Mouse (Mus musculus) adrenal gland, adult 8-10 months (tissue): ENCODE data around the gene Gm17662. TPM values are rescaled to one million over a fixed set of nuclear protein-coding genes. Genes with fewer than 3 reads are reported as not detected.

Experiments used
- DNase-seq: peaks from one replicate; pipeline ENCODE4 v3.0.0; 2022
- total RNA-seq, 4 experiments: library from RNA; stranded (reverse); gene quantifications; 2 replicates each; pipeline ENCODE4 v1.2.4; 2022

Gm17662 gene
- total RNA-seq, 4 experiments from 2014 or later: not detected

DNA sequence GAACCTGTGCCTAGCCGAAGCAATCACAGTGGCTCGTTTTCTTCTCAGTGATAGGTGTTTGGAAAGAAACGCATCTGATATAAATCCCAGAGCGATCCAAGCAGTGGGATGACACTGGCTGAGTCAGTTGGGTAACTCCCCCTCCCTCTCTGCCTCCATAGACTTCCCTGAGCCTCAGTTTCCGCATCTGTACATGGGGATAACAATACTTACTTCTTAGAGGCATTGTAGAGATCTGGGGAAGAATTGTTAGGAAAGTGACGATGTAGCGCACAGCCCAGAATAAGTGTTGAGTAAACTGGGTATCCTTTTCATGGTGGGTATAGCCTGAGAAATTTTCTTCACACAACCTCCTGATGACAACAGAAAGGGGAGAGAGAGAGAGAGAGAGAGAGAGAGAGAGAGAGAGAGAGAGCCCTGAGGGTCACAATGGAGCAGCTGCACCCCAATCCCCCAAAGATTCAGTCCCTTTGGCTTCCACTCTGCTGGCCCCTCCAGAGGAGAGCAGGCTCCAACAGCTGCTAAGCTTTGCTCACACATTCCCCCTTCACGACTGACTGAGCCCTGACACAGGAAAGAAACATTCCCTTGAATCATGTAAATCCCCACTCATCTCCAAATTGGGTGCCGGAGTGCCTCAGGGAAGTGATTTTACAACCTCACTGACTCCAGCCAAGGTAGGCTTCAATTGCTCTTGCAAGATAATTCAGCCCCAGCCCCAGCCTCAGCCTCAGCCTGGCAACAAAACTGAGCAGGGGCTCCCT lies 31.6 kb downstream of the Gm17662 start:
- DNase-seq: no peak

GRCm38 (mm10) chr4:104891708-104892107 lies 34.6 kb downstream of the Gm17662 start:
- no peak for DNase-seq

DNA sequence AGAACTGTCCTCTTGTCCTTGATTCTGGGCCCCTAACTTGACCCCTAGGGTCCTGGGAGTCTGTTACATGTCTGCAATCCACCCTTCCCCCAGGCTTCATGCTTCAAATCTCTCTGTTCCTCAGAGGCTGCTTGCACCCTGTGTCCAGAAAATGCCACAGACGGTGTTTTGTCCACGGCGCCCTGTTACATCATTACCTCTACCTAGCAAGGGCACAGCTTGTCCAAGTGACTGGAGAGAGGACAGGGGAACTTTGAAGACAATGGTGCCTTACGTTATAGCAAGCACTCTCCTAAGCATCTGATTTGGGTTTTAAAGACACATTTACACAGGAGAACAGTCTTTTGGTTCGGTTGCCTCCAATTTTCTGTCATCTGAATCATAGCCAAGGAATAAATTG lies 36.5 kb downstream of the Gm17662 start:
- DNase-seq: no peak

GRCm38 (mm10) chr4:104894004-104894734 lies 37.0 kb downstream of the Gm17662 start:
- peak; percentile 9 for DNase-seq

DNA sequence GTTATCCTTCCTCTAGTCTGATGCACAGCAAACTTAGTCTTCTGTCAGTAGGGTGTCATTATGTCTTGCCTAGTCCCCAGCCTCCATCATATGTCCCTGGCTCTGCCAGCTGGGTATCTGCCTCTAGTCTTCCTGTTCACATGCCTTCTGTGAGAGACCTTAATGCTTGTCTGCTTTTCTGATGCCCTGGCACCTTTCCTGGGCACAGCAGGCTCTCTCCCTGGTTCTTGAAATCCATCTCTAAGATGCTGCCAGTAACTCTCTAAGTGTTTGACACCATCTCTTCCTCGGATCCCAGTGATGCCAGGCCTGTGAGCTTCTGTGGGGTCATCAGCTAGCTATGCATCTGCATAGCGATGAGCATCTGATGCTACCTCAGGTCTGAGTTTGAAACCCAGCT lies 45.7 kb downstream of the Gm17662 start:
- DNase-seq: no peak

DNA sequence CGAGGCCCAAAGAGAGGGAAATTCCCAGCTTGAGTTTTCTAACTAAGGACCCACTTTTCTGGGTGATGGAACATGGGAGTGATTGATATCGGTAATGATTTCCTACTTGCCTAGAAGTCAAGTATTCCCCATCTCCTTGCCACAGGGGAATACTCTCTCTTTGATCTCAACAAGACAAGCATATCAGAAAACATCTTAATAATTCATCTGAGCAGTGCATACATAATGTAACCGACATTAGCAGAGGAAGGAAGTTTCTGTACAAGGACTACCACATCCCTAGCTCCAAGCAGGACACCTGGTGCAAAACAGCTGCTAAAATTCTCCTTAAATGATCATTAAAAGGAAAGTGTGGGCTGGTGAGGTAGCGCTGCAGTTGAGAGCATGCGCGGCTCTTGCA lies 47.9 kb downstream of the Gm17662 start:
- DNase-seq: no peak

Other genes starting within 250 kb of the Gm17662 start
- under 1 TPM in 1 of 4 experiments, not detected in 3; 0.24 TPM for gene C8b, start 91.0 kb upstream of the Gm17662 start, total RNA-seq
- under 1 TPM in 3 of 4 experiments, not detected in 1; 0.17 to 0.35 (median 0.19) TPM for gene C8a, start 19.1 kb downstream of the Gm17662 start, total RNA-seq
- gene Fyb2, start 56.1 kb downstream of the Gm17662 start, total RNA-seq: under 1 TPM; 0.24 to 0.64 (median 0.45) TPM